Comparison of ENCODE assay signal across 26 mouse cellular contexts in genomic region chr17:84327051-84327925, GRCm38 (mm10).
DNase-seq lines count a peak whose midpoint lies in the region; ATAC-seq and TF ChIP-seq lines count a peak whose summit lies in the region.
"Had no signal": no experiment of that assay in that cellular context is flagged by ENCODE, and none has a peak within 500 bp of the region (broad histone marks: within the 10 kb centered on the region; RNA-seq: fewer than 3 reads in every experiment).

No protein-coding gene starts in this region.

- DNase-seq in forebrain, embryonic 10.5 days (ENCODE audit: extremely low spot score, low spot score) = no peak
- no peak for DNase-seq in forebrain, embryonic 11.5 days (ENCODE audit: low spot score)
- DNase-seq in thymus, adult 2 months = no peak
- no peak for DNase-seq in thymus, postnatal 10 days (ENCODE audit: low spot score in 2 of 2)
- peak; percentile 36 for DNase-seq in limb, embryonic 11.5 days (ENCODE audit: low spot score)
- DNase-seq in cerebellum, postnatal 14 days = no peak
- no peak for DNase-seq in gastrocnemius, adult 2 months
- DNase-seq: adrenal gland, postnatal 14 days; cerebellum, adult 11 months; cerebellum, postnatal 25 days; gastrocnemius, postnatal 14 days; kidney, adult 9 months; kidney, postnatal 36 days; layer of hippocampus, adult 9-11 months; liver; liver, postnatal 0 days; lung, postnatal 14 days; retina, postnatal 1 day; right cerebral cortex, postnatal 4 days; thymus, postnatal 36 days had no signal

- no peak overlapping the region for H3K9ac ChIP-seq in forebrain, embryonic 11.5 days (ENCODE audit: low read length)
- H3K9ac ChIP-seq in limb, embryonic 11.5 days (ENCODE audit: low read length) = no peak overlapping the region
- no peak overlapping the region for H3K9ac ChIP-seq in intestine, embryonic 15.5 days
- H3K9ac ChIP-seq: forebrain, embryonic 12.5 days; heart, embryonic 15.5 days; liver, postnatal 0 days had no signal

- peaks cover 12% of the 10 kb centered on the region for H3K36me3 ChIP-seq in forebrain, embryonic 10.5 days (replicated peaks)
- no peaks in the 10 kb centered on the region for H3K36me3 ChIP-seq in forebrain, embryonic 11.5 days (ENCODE audit: control insufficient read depth, insufficient read depth, low read length)
- H3K36me3 ChIP-seq in thymus, adult 2 months (ENCODE audit: control insufficient read depth, insufficient read depth, low read length) = no peaks in the 10 kb centered on the region
- H3K36me3 ChIP-seq in limb, embryonic 11.5 days (ENCODE audit: control insufficient read depth, insufficient read depth, low read length) = no peaks in the 10 kb centered on the region
- H3K36me3 ChIP-seq in intestine, embryonic 15.5 days = 0 out of 2 replicates have a peak, but pooled peaks cover 6% of the 10 kb centered on the region
- H3K36me3 ChIP-seq: forebrain, embryonic 12.5 days had no signal

- H3K4me2 ChIP-seq in forebrain, embryonic 11.5 days (ENCODE audit: low read depth, low read length, severe bottlenecking) = no peak overlapping the region
- no peak overlapping the region for H3K4me2 ChIP-seq in limb, embryonic 11.5 days (ENCODE audit: low read depth, severe bottlenecking)
- no peak overlapping the region for H3K4me2 ChIP-seq in intestine, embryonic 15.5 days (replicated peaks)
- H3K4me2 ChIP-seq: forebrain, embryonic 12.5 days; heart, embryonic 15.5 days had no signal

- intact Hi-C loops in gastrocnemius, adult 2 months (cut with DNase I) = no loop called here

- TF ChIP-seq POLR2A in thymus, adult 2 months (IDR thresholded peaks at IDR 0.05; ENCODE audit: control insufficient read depth, extremely low read depth, insufficient read depth, low read length, poor library complexity) = no peak

- 80% methylated on average over 11 of the region's 12 CpGs for WGBS in forebrain, embryonic 10.5 days
- 85% methylated on average over 11 of the region's 12 CpGs for WGBS in forebrain, embryonic 11.5 days
- 90% methylated on average over 12 of the region's 12 CpGs for WGBS in thymus, adult 2 months
- WGBS in limb, embryonic 11.5 days = 72% methylated on average over 11 of the region's 12 CpGs
- WGBS in intestine, embryonic 15.5 days = 83% methylated on average over 12 of the region's 12 CpGs

- no peaks in the 10 kb centered on the region for H3K27me3 ChIP-seq in forebrain, embryonic 10.5 days (ENCODE audit: poor library complexity, severe bottlenecking)
- H3K27me3 ChIP-seq in forebrain, embryonic 11.5 days (ENCODE audit: control insufficient read depth, insufficient read depth, low read length) = no peaks in the 10 kb centered on the region
- H3K27me3 ChIP-seq in thymus, adult 2 months (ENCODE audit: control insufficient read depth, insufficient read depth, low read length) = no peaks in the 10 kb centered on the region
- H3K27me3 ChIP-seq in limb, embryonic 11.5 days (ENCODE audit: control insufficient read depth, insufficient read depth, low read length) = no peaks in the 10 kb centered on the region
- H3K27me3 ChIP-seq in intestine, embryonic 15.5 days (replicated peaks) = no peaks in the 10 kb centered on the region
- H3K27me3 ChIP-seq: forebrain, embryonic 12.5 days; heart, embryonic 15.5 days; megakaryocyte, embryonic 14.5 days had no signal

- peaks cover 22% of the 10 kb centered on the region for H3K4me1 ChIP-seq in forebrain, embryonic 10.5 days
- H3K4me1 ChIP-seq in forebrain, embryonic 11.5 days (replicated peaks; ENCODE audit: control insufficient read depth, insufficient read depth, low read length) = no peaks in the 10 kb centered on the region
- H3K4me1 ChIP-seq in thymus, adult 2 months (replicated peaks; ENCODE audit: control insufficient read depth, insufficient read depth, low read length) = peaks cover 28% of the 10 kb centered on the region
- no peaks in the 10 kb centered on the region for H3K4me1 ChIP-seq in limb, embryonic 11.5 days (ENCODE audit: control insufficient read depth, insufficient read depth, low read length)
- H3K4me1 ChIP-seq in intestine, embryonic 15.5 days (replicated peaks) = no peaks in the 10 kb centered on the region
- H3K4me1 ChIP-seq: heart, embryonic 15.5 days had no signal

- H3K27ac ChIP-seq in forebrain, embryonic 10.5 days = peak overlapping the region; percentile 25; the same call in 1 of the 2 replicates
- H3K27ac ChIP-seq in forebrain, embryonic 11.5 days (ENCODE audit: low read depth, low read length) = no peak overlapping the region
- H3K27ac ChIP-seq in thymus, adult 2 months (ENCODE audit: control insufficient read depth, insufficient read depth, low read length) = peak overlapping the region; percentile 12; the same call in 1 of the 2 replicates
- no peak overlapping the region; the same call in 1 of the 2 replicates for H3K27ac ChIP-seq in limb, embryonic 11.5 days (replicated peaks; ENCODE audit: low read depth, low read length)
- H3K27ac ChIP-seq in gastrocnemius, adult 2 months = no peak overlapping the region
- H3K27ac ChIP-seq in intestine, embryonic 15.5 days = no peak overlapping the region
- H3K27ac ChIP-seq: forebrain, embryonic 12.5 days; heart, embryonic 15.5 days had no signal

- no peak for TF ChIP-seq CTCF in thymus, adult 2 months (IDR thresholded peaks at IDR 0.05; ENCODE audit: borderline replicate concordance, control insufficient read depth, extremely low read depth, insufficient read depth, low read length, poor library complexity)
- no peak for TF ChIP-seq CTCF in gastrocnemius, adult 2 months (IDR thresholded peaks at IDR 0.05)

- ATAC-seq in forebrain, embryonic 11.5 days (replicated peaks; ENCODE audit: low FRiP score) = no peak
- peak; percentile 67; the same call in 1 of the 2 replicates for ATAC-seq in limb, embryonic 11.5 days (ENCODE audit: insufficient number of reproducible peaks, low FRiP score, low TSS enrichment, low read depth)
- no peak for ATAC-seq in intestine, embryonic 15.5 days
- ATAC-seq: liver, postnatal 0 days; midbrain, embryonic 16.5 days had no signal

- H3K4me3 ChIP-seq in forebrain, embryonic 10.5 days = no peak overlapping the region
- no peak overlapping the region for H3K4me3 ChIP-seq in forebrain, embryonic 11.5 days (ENCODE audit: low read depth, low read length)
- no peak overlapping the region for H3K4me3 ChIP-seq in thymus, adult 2 months (ENCODE audit: control insufficient read depth, insufficient read depth, low read length)
- no peak overlapping the region for H3K4me3 ChIP-seq in limb, embryonic 11.5 days (ENCODE audit: low read depth, low read length)
- H3K4me3 ChIP-seq in gastrocnemius, adult 2 months = no peak overlapping the region
- H3K4me3 ChIP-seq in intestine, embryonic 15.5 days (replicated peaks) = no peak overlapping the region
- H3K4me3 ChIP-seq: forebrain, embryonic 12.5 days; heart, embryonic 15.5 days had no signal

- H3K9me3 ChIP-seq in forebrain, embryonic 10.5 days = no peaks in the 10 kb centered on the region
- H3K9me3 ChIP-seq in forebrain, embryonic 11.5 days (ENCODE audit: control insufficient read depth, low read length) = no peaks in the 10 kb centered on the region
- H3K9me3 ChIP-seq in limb, embryonic 11.5 days (ENCODE audit: control insufficient read depth, low read length) = no peaks in the 10 kb centered on the region
- H3K9me3 ChIP-seq in intestine, embryonic 15.5 days = no peaks in the 10 kb centered on the region
- H3K9me3 ChIP-seq: forebrain, embryonic 12.5 days; G1E; heart, embryonic 15.5 days; megakaryocyte, embryonic 14.5 days had no signal

Comparison
In these comparisons a context has a peak if more than half of its experiments do, and no peak if none do; other contexts are left out.
1. H3K27ac ChIP-seq: peak in forebrain, embryonic 10.5 days (single experiment) and thymus, adult 2 months (single experiment); none in forebrain, embryonic 11.5 days (single experiment), limb, embryonic 11.5 days (single experiment), gastrocnemius, adult 2 months (single experiment) and intestine, embryonic 15.5 days (single experiment).